Mouse (Mus musculus) liver, embryonic 11.5 days (tissue): ENCODE results near the gene Ephb1. TPM values are rescaled to one million over a fixed set of nuclear protein-coding genes. Genes with fewer than 3 reads are reported as not detected.

Source experiments
- ATAC-seq: fragments of 200-750 bp; cut with Nextera tagmentation; replicated peaks from 2 replicates; pipeline ENCODE4 v1.8.0; 2017; ENCODE audit warnings: moderate number of reproducible peaks, mild to moderate bottlenecking, moderate TSS enrichment, moderate library complexity; ENCODE audit not compliant: low FRiP score
- DNase-seq: peaks from one replicate; pipeline ENCODE4 v3.0.0-alpha.2; 2017; ENCODE audit warnings: low spot score
- H3K27ac ChIP-seq: fragments of 300-500 bp; sonication (generic); 2 replicates; pipeline ENCODE4 v1.5.1; 2014; ENCODE audit warnings: mild to moderate bottlenecking, low read depth, low read length, control low read depth
- H3K27me3 ChIP-seq: fragments of 300-500 bp; sonication (generic); replicated peaks from 2 replicates; pipeline ENCODE4 v1.6.1; 2014; ENCODE audit warnings: low read length, mixed read lengths; ENCODE audit not compliant: control insufficient read depth, insufficient read depth
- H3K36me3 ChIP-seq: fragments of 300-500 bp; sonication (generic); 2 replicates; pipeline ENCODE4 v1.6.1; 2014; ENCODE audit warnings: mild to moderate bottlenecking, low read length, moderate library complexity, mixed read lengths; ENCODE audit not compliant: control insufficient read depth, insufficient read depth
- H3K4me1 ChIP-seq: fragments of 300-500 bp; sonication (generic); replicated peaks from 2 replicates; pipeline ENCODE4 v1.6.1; 2014; ENCODE audit warnings: low read length, mixed read lengths; ENCODE audit not compliant: control insufficient read depth, insufficient read depth
- H3K4me2 ChIP-seq: fragments of 300-500 bp; sonication (generic); 2 replicates; pipeline ENCODE4 v1.6.1; 2014; ENCODE audit warnings: mild to moderate bottlenecking, control low read depth, moderate library complexity
- H3K4me3 ChIP-seq: fragments of 300-500 bp; sonication (generic); 2 replicates; pipeline ENCODE4 v1.5.1; 2014; ENCODE audit warnings: low read depth, low read length, control low read depth
- H3K9ac ChIP-seq: fragments of 300-500 bp; sonication (generic); 2 replicates; pipeline ENCODE4 v1.6.1; 2014; ENCODE audit warnings: low read depth, low read length, control low read depth
- H3K9me3 ChIP-seq: fragments of 300-500 bp; sonication (generic); 2 replicates; pipeline ENCODE4 v1.6.1; 2016; ENCODE audit warnings: low read length, inconsistent platforms, mixed read lengths; ENCODE audit not compliant: control insufficient read depth
- WGBS: fragments of 180-500 bp; shearing (Covaris S2); extraction: QIAGEN DNeasy Blood & Tissue Kit; methylation state at CpG from one replicate; pipeline ENCODE4 v1.1.7; 2014; 5-methylcytosine and 5-hydroxymethylcytosine counted together
- polyA plus RNA-seq: library from polyadenylated mRNA; unstranded; fragments of >200 nt; fragmentation: Nextera tagmentation; extraction: Ambion mirVana; gene quantifications from 2 replicates; pipeline ENCODE4 v1.2.1, GENCODE M21; 2014

Gene Ephb1
- polyA plus RNA-seq, 1 experiment from 2014 or later, result 0.70 TPM

GRCm38 (mm10) chr9:102115326-102115725 lies 239.2 kb downstream of the Ephb1 start:
- Histone ChIP-seq H3K36me3 (no peaks in the 10 kb centered on the region), H3K4me3 (no peak overlapping the region), H3K9me3 (no peaks in the 10 kb centered on the region), H3K27ac (no peak overlapping the region), H3K4me2 (no peak overlapping the region), H3K9ac (no peak overlapping the region), H3K27me3 (no peaks in the 10 kb centered on the region), H3K4me1 (no peaks in the 10 kb centered on the region)
- ATAC-seq (no peak), DNase-seq (no peak)
- whole genome bisulfite sequencing, result 87% methylated on average over 10 of the region's 10 CpGs

- no peaks in the 10 kb centered on the region for H3K36me3 ChIP-seq
- H3K27ac ChIP-seq, result no peak overlapping the region
- no peak overlapping the region for H3K4me3 ChIP-seq
- ATAC-seq (no peak), DNase-seq (no peak)
- H3K4me2 ChIP-seq, result no peak overlapping the region
- no peaks in the 10 kb centered on the region for H3K27me3 ChIP-seq
- 45% methylated on average over 3 of the region's 3 CpGs for WGBS
- no peaks in the 10 kb centered on the region for H3K9me3 ChIP-seq
- no peaks in the 10 kb centered on the region for H3K4me1 ChIP-seq
- H3K9ac ChIP-seq, result no peak overlapping the region
These were observed 243.0 kb downstream of the Ephb1 start for GRCm38 (mm10) chr9:102111471-102111870.

- no peaks in the 10 kb centered on the region for H3K4me1 ChIP-seq
- H3K27me3 ChIP-seq, result no peaks in the 10 kb centered on the region
- H3K36me3 ChIP-seq, result no peaks in the 10 kb centered on the region
- H3K9me3 ChIP-seq, result no peaks in the 10 kb centered on the region
- no peak overlapping the region for H3K27ac ChIP-seq
- DNase-seq, result no peak
- ATAC-seq, result no peak
- no peak overlapping the region for H3K4me2 ChIP-seq
- H3K4me3 ChIP-seq, result no peak overlapping the region
- no peak overlapping the region for H3K9ac ChIP-seq
- WGBS, result 74% methylated on average over 3 of the region's 3 CpGs
These were observed 246.5 kb downstream of the Ephb1 start for GRCm38 (mm10) chr9:102107978-102108377.

- H3K9ac ChIP-seq, result no peak overlapping the region
- no peaks in the 10 kb centered on the region for H3K36me3 ChIP-seq
- DNase-seq (no peak), ATAC-seq (no peak)
- no peak overlapping the region for H3K27ac ChIP-seq
- no peaks in the 10 kb centered on the region for H3K27me3 ChIP-seq
- no peak overlapping the region for H3K4me2 ChIP-seq
- H3K4me1 ChIP-seq, result no peaks in the 10 kb centered on the region
- H3K4me3 ChIP-seq, result no peak overlapping the region
- WGBS, result 70% methylated on average over 2 of the region's 2 CpGs
- H3K9me3 ChIP-seq, result no peaks in the 10 kb centered on the region
These were observed 247.3 kb downstream of the Ephb1 start for GRCm38 (mm10) chr9:102107213-102107612.

GRCm38 (mm10) chr9:102096825-102097224 lies 257.7 kb downstream of the Ephb1 start:
- DNase-seq (no peak), ATAC-seq (no peak)
- Histone ChIP-seq H3K36me3 (no peaks in the 10 kb centered on the region), H3K4me1 (no peaks in the 10 kb centered on the region), H3K27me3 (no peaks in the 10 kb centered on the region), H3K27ac (no peak overlapping the region), H3K9me3 (no peaks in the 10 kb centered on the region), H3K4me2 (no peak overlapping the region), H3K9ac (no peak overlapping the region), H3K4me3 (no peak overlapping the region)
- WGBS, result 30% methylated on average over 7 of the region's 7 CpGs

- 72% methylated on average over 5 of the region's 5 CpGs for WGBS
- Histone ChIP-seq H3K4me2 (no peak overlapping the region), H3K9ac (no peak overlapping the region), H3K4me3 (no peak overlapping the region), H3K36me3 (no peaks in the 10 kb centered on the region), H3K9me3 (no peaks in the 10 kb centered on the region), H3K4me1 (no peaks in the 10 kb centered on the region), H3K27me3 (no peaks in the 10 kb centered on the region), H3K27ac (no peak overlapping the region)
- ATAC-seq (no peak), DNase-seq (no peak)
These were observed 265.9 kb downstream of the Ephb1 start for GRCm38 (mm10) chr9:102088598-102088997.

GRCm38 (mm10) chr9:102086053-102086706 lies 268.3 kb downstream of the Ephb1 start:
- Histone ChIP-seq H3K4me2 (no peak overlapping the region), H3K27me3 (no peaks in the 10 kb centered on the region), H3K36me3 (no peaks in the 10 kb centered on the region), H3K9ac (no peak overlapping the region), H3K4me3 (no peak overlapping the region), H3K4me1 (no peaks in the 10 kb centered on the region), H3K27ac (no peak overlapping the region), H3K9me3 (no peaks in the 10 kb centered on the region)
- 71% methylated on average over 24 of the region's 24 CpGs for WGBS
- DNase-seq, result no peak
- ATAC-seq, result no peak

GRCm38 (mm10) chr9:102085477-102085876 lies 269.0 kb downstream of the Ephb1 start:
- no peaks in the 10 kb centered on the region for H3K27me3 ChIP-seq
- no peaks in the 10 kb centered on the region for H3K4me1 ChIP-seq
- no peak for DNase-seq
- ATAC-seq, result no peak
- no peak overlapping the region for H3K9ac ChIP-seq
- H3K36me3 ChIP-seq, result no peaks in the 10 kb centered on the region
- H3K27ac ChIP-seq, result no peak overlapping the region
- no peak overlapping the region for H3K4me2 ChIP-seq
- no peak overlapping the region for H3K4me3 ChIP-seq
- WGBS, result 85% methylated on average over 9 of the region's 9 CpGs
- H3K9me3 ChIP-seq, result no peaks in the 10 kb centered on the region

GRCm38 (mm10) chr9:102080934-102081333 lies 273.6 kb downstream of the Ephb1 start:
- ATAC-seq, result no peak
- 68% methylated on average over 5 of the region's 5 CpGs for WGBS

More at GRCm38 (mm10) chr9:102080934-102081333, 273.6 kb downstream of the Ephb1 start:
- Histone ChIP-seq H3K9me3 (no peaks in the 10 kb centered on the region), H3K9ac (no peak overlapping the region), H3K4me2 (no peak overlapping the region), H3K4me1 (no peaks in the 10 kb centered on the region), H3K27ac (no peak overlapping the region), H3K36me3 (no peaks in the 10 kb centered on the region), H3K4me3 (no peak overlapping the region), H3K27me3 (no peaks in the 10 kb centered on the region)
- DNase-seq, result no peak
